ENCODE assay signal across 13 mouse cellular contexts in the genomic region with DNA sequence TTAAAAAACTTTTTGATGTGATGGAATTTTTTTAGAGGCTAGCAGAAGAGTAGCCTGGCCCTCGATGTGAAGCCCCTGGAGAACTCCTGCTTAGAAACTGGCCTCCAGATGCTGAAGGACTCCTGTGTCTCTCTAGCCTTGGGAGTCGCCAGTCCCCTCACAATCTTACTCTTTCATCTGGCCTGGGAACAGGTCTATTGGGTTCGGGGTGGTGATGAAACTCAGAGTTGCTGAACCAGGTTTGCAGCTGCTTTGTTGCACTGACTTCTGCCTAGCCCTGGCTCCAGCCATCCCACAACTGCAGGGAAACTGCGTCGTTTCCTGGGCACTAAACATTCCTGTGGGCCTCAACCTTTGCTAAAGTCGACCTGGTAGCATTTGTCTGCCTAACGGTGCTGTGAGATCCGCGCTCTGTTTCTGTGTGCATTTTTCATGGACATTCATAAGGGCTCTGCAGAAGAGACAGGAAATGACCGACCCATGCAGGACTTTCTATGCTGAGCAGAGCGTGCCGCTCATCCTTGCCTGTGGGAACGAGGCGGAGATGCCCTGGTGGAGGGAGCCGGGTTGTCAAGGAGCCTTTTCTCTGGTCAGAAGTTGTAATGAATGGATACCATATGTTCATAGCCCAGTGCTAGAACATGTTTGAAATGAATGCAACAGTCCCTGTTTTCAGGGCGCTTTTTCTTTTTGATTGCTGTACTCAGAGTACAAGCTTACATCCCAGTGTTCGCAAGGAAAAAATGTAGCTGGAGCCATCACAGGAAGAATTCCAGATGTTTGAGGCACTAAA. TPM values are rescaled to one million over a fixed set of nuclear protein-coding genes. Genes with fewer than 3 reads are reported as not detected.
A peak's percentile ranks its signal among the peaks of the same experiment; 100 is the strongest.
DNase-seq lines count a peak whose midpoint lies in the region; ATAC-seq and TF ChIP-seq lines count a peak whose summit lies in the region.
"Had no signal": no experiment of that assay in that cellular context is flagged by ENCODE, and none has a peak within 500 bp of the region (broad histone marks: within the 10 kb centered on the region; RNA-seq: fewer than 3 reads in every experiment).

No protein-coding gene starts in this region.

- no peak overlapping the region for H3K9ac ChIP-seq in heart, embryonic 15.5 days
- no peak overlapping the region for H3K9ac ChIP-seq in lung, postnatal 0 days (replicated peaks; ENCODE audit: low read depth)
- H3K9ac ChIP-seq in intestine, embryonic 15.5 days = peak overlapping the region; percentile 35; the same call in 1 of the 2 replicates
- H3K9ac ChIP-seq in neural tube, embryonic 15.5 days (replicated peaks) = no peak overlapping the region

- no peak for DNase-seq in heart, adult 9 months (ENCODE audit: low spot score in 2 of 2)
- DNase-seq in lung, postnatal 0 days (ENCODE audit: low spot score) = peak; percentile 61
- DNase-seq in lung, postnatal 36 days = no peak
- DNase-seq in thymus, adult 18-20 months = no peak
- no peak for DNase-seq in thymus, postnatal 0 days (ENCODE audit: low spot score)
- DNase-seq: cerebellum, postnatal 10 days; kidney, adult 9 months; right cerebral cortex, adult 18-20 months; thymus, adult 2 months had no signal

- peak overlapping the region; percentile 27; the same call in 1 of the 2 replicates for H3K27ac ChIP-seq in heart, embryonic 15.5 days
- 0 out of 2 replicates have a peak overlapping the region, but pooled peaks have one; percentile 57 for H3K27ac ChIP-seq in lung, postnatal 0 days (ENCODE audit: low read length)
- peak overlapping the region; percentile 76 for H3K27ac ChIP-seq in intestine, embryonic 15.5 days
- peak overlapping the region; percentile 33; the same call in 1 of the 2 replicates for H3K27ac ChIP-seq in neural tube, embryonic 15.5 days (replicated peaks)
- H3K27ac ChIP-seq: heart, embryonic 10.5 days had no signal

- no peak for TF ChIP-seq CTCF in lung, postnatal 0 days (IDR thresholded peaks at IDR 0.05)

- no peaks in the 10 kb centered on the region for H3K36me3 ChIP-seq in heart, embryonic 15.5 days
- no peaks in the 10 kb centered on the region for H3K36me3 ChIP-seq in lung, postnatal 0 days (ENCODE audit: insufficient read depth, low read length)
- H3K36me3 ChIP-seq in intestine, embryonic 15.5 days = 0 out of 2 replicates have a peak, but pooled peaks cover 2% of the 10 kb centered on the region
- no peaks in the 10 kb centered on the region for H3K36me3 ChIP-seq in neural tube, embryonic 15.5 days

- no peak for ATAC-seq in heart, embryonic 15.5 days (replicated peaks; ENCODE audit: insufficient number of reproducible peaks, insufficient read depth, low FRiP score, low read depth)
- peak; percentile 53 for ATAC-seq in lung, postnatal 0 days
- peak; percentile 39 for ATAC-seq in intestine, embryonic 15.5 days
- ATAC-seq in neural tube, embryonic 15.5 days (ENCODE audit: low FRiP score) = no peak

- no peak for TF ChIP-seq EP300 in lung, postnatal 0 days (IDR thresholded peaks at IDR 0.05)

- no peaks in the 10 kb centered on the region for H3K9me3 ChIP-seq in heart, embryonic 15.5 days (replicated peaks)
- H3K9me3 ChIP-seq in lung, postnatal 0 days (ENCODE audit: low read length) = no peaks in the 10 kb centered on the region
- no peaks in the 10 kb centered on the region for H3K9me3 ChIP-seq in intestine, embryonic 15.5 days
- no peaks in the 10 kb centered on the region for H3K9me3 ChIP-seq in neural tube, embryonic 15.5 days (replicated peaks)
- H3K9me3 ChIP-seq: heart, embryonic 10.5 days had no signal

- H3K4me2 ChIP-seq in heart, embryonic 15.5 days = no peak overlapping the region
- H3K4me2 ChIP-seq in lung, postnatal 0 days (replicated peaks; ENCODE audit: low read depth, low read length) = no peak overlapping the region
- peak overlapping the region; percentile 3; the same call in 1 of the 2 replicates for H3K4me2 ChIP-seq in intestine, embryonic 15.5 days (replicated peaks)
- H3K4me2 ChIP-seq in neural tube, embryonic 15.5 days = no peak overlapping the region

- 56% methylated on average over 17 of the region's 17 CpGs for WGBS in heart, embryonic 15.5 days
- WGBS in lung, postnatal 0 days = 39% methylated on average over 17 of the region's 17 CpGs
- 28% methylated on average over 17 of the region's 17 CpGs for WGBS in intestine, embryonic 15.5 days
- WGBS in neural tube, embryonic 15.5 days = 58% methylated on average over 17 of the region's 17 CpGs

- no peaks in the 10 kb centered on the region for H3K27me3 ChIP-seq in heart, embryonic 15.5 days
- no peaks in the 10 kb centered on the region for H3K27me3 ChIP-seq in lung, postnatal 0 days (replicated peaks; ENCODE audit: insufficient read depth, low read length)
- H3K27me3 ChIP-seq in intestine, embryonic 15.5 days (replicated peaks) = no peaks in the 10 kb centered on the region
- H3K27me3 ChIP-seq in neural tube, embryonic 15.5 days (replicated peaks) = no peaks in the 10 kb centered on the region

- no peak overlapping the region for H3K4me3 ChIP-seq in heart, embryonic 15.5 days
- H3K4me3 ChIP-seq in lung, postnatal 0 days (ENCODE audit: low read depth, low read length) = no peak overlapping the region
- H3K4me3 ChIP-seq in intestine, embryonic 15.5 days (replicated peaks) = no peak overlapping the region
- no peak overlapping the region for H3K4me3 ChIP-seq in neural tube, embryonic 15.5 days (replicated peaks)
- H3K4me3 ChIP-seq: heart, embryonic 10.5 days had no signal

- peaks cover 49% of the 10 kb centered on the region for H3K4me1 ChIP-seq in heart, embryonic 15.5 days (replicated peaks)
- H3K4me1 ChIP-seq in lung, postnatal 0 days (ENCODE audit: insufficient read depth, low read depth, low read length) = peaks cover 31% of the 10 kb centered on the region; the same call in 1 of the 2 replicates
- H3K4me1 ChIP-seq in intestine, embryonic 15.5 days (replicated peaks) = peaks cover 57% of the 10 kb centered on the region
- H3K4me1 ChIP-seq in neural tube, embryonic 15.5 days = peaks cover 57% of the 10 kb centered on the region

RNA-seq across cellular contexts. Expression of a gene that starts 11.5 kb away (rescaled TPM):
- 73.8 and 106 TPM in 2 replicates for polyA plus RNA-seq in heart, embryonic 15.5 days (2015; fragmentation: Nextera tagmentation; extraction: Ambion mirVana)
- 113 and 115 TPM in 2 replicates for polyA plus RNA-seq in lung, postnatal 0 days (2015; fragmentation: Nextera tagmentation; extraction: Ambion mirVana)
- 163 and 172 TPM in 2 replicates for polyA plus RNA-seq in intestine, embryonic 15.5 days (2015; fragmentation: Nextera tagmentation; extraction: Ambion mirVana)
- polyA plus RNA-seq in neural tube, embryonic 15.5 days (2015; fragmentation: Nextera tagmentation; extraction: Ambion mirVana) = 187 and 190 TPM in 2 replicates
- 152 and 161 TPM in 2 replicates for polyA plus RNA-seq in thymus, postnatal 0 days (2015; fragmentation: Nextera tagmentation; extraction: Ambion mirVana)

RNA-seq across cellular contexts. Expression of a gene that starts 30.7 kb away (rescaled TPM):
- polyA plus RNA-seq in heart, embryonic 15.5 days (2015; fragmentation: Nextera tagmentation; extraction: Ambion mirVana) = 7.4 and 11.9 TPM in 2 replicates
- 10.4 and 10.8 TPM in 2 replicates for polyA plus RNA-seq in lung, postnatal 0 days (2015; fragmentation: Nextera tagmentation; extraction: Ambion mirVana)
- 12.0 and 12.6 TPM in 2 replicates for polyA plus RNA-seq in intestine, embryonic 15.5 days (2015; fragmentation: Nextera tagmentation; extraction: Ambion mirVana)
- polyA plus RNA-seq in neural tube, embryonic 15.5 days (2015; fragmentation: Nextera tagmentation; extraction: Ambion mirVana) = 11.1 and 13.6 TPM in 2 replicates
- 34.1 and 34.4 TPM in 2 replicates for polyA plus RNA-seq in thymus, postnatal 0 days (2015; fragmentation: Nextera tagmentation; extraction: Ambion mirVana)

RNA-seq across cellular contexts. Expression of a gene that starts 54.2 kb away (rescaled TPM):
- 0.22 and 0.25 TPM in 2 replicates for polyA plus RNA-seq in heart, embryonic 15.5 days (2015; fragmentation: Nextera tagmentation; extraction: Ambion mirVana)
- polyA plus RNA-seq in lung, postnatal 0 days (2015; fragmentation: Nextera tagmentation; extraction: Ambion mirVana) = 0.29 and 0.55 TPM in 2 replicates
- 0.10 and 0.15 TPM in 2 replicates for polyA plus RNA-seq in intestine, embryonic 15.5 days (2015; fragmentation: Nextera tagmentation; extraction: Ambion mirVana)
- polyA plus RNA-seq in neural tube, embryonic 15.5 days (2015; fragmentation: Nextera tagmentation; extraction: Ambion mirVana) = 4.6 and 6.7 TPM in 2 replicates
- 0.15 and 0.26 TPM in 2 replicates for polyA plus RNA-seq in thymus, postnatal 0 days (2015; fragmentation: Nextera tagmentation; extraction: Ambion mirVana)

Comparison
In these comparisons a context has a peak if more than half of its experiments do, and no peak if none do; other contexts are left out.
1. ATAC-seq: peak in lung, postnatal 0 days (single experiment) and intestine, embryonic 15.5 days (single experiment); none in heart, embryonic 15.5 days (single experiment) and neural tube, embryonic 15.5 days (single experiment).
2. Peak in every context shown above with its lines, with median percentiles within 50 percentile points of each other: H3K27ac ChIP-seq.